Mouse (Mus musculus) skeletal muscle tissue, adult 2 months (tissue): Measurements from ENCODE around the gene Eefsec.

ENCODE experiments used
- DNase-seq: peaks from one replicate; pipeline ENCODE4 v3.0.0-alpha.2; 2012; ENCODE audit warnings: low read depth, low spot score

The Eefsec gene

DNA sequence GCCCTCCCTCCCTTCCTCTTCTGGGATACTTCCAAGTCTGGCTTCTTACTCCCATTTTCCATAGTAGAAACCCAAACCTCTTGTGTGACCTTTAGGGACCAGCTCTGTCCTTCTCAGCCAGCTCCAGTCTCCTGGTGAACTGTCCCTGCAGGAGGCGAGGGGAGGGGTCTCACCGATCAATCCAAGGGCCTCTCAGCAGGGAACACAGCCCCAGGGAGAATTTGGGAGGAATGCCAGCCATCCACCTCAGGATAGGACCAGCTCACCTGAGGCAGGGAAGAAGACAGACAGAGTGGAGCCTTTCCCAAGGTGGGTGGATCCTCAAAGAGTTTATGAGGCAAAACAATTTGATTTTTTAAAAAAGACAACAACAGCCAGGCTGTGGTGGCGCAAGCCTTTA lies 236.2 kb downstream of the Eefsec start:
- no peak for DNase-seq

- no peak for DNase-seq
Measured at GRCm38 (mm10) chr6:88209453-88209852, 236.9 kb downstream of the Eefsec start.

DNA sequence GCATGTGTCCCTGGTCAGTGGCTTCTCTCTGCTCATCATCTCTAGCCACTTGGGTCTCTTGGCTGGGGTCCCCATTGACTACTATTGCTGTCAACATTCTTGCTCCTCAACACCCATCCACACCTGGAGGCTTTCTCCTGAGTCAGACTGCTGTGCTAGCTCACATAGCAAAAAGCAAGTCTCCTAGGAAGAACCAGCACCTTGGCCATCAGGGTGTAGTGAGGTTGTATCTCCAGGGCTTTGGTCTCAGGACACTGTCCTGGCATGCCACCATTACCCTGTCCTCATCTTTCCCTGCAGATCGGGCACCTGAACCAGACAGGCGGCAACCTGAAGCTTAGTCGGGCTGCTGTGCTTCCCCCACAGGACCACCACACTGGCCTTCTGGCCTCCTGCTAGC lies 238.0 kb downstream of the Eefsec start:
- DNase-seq = no peak

GRCm38 (mm10) chr6:88207403-88208033 lies 238.8 kb downstream of the Eefsec start:
- no peak for DNase-seq
